Mouse (Mus musculus): Measurements from ENCODE around the gene Crybb1. TPM values are rescaled to one million over a fixed set of nuclear protein-coding genes. Genes with fewer than 3 reads are reported as not detected.

The Crybb1 gene
- polyA plus RNA-seq, 1 experiment = not detected

GRCm38 (mm10) chr5:112228240-112229076 is 27.2 kb upstream of the Crybb1 start:
- Histone ChIP-seq H3K9me3 (ENCODE audit: control insufficient read depth, low read length) (no peaks in the 10 kb centered on the region), H3K27me3 (ENCODE audit: control insufficient read depth) (peaks cover 76% of the 10 kb centered on the region)

GRCm38 (mm10) chr5:112235806-112236205 is 19.8 kb upstream of the Crybb1 start:
- Histone ChIP-seq H3K4me3 (replicated peaks) (no peak overlapping the region), H3K36me3 (ENCODE audit: control insufficient read depth) (no peaks in the 10 kb centered on the region), H3K9me3 (ENCODE audit: control insufficient read depth, low read length) (peaks cover 5% of the 10 kb centered on the region; the same call in 1 of the 2 replicates), H3K4me1 (ENCODE audit: control insufficient read depth) (peaks cover 11% of the 10 kb centered on the region), H3K27me3 (ENCODE audit: control insufficient read depth) (peaks cover 30% of the 10 kb centered on the region)
- no peak for TF ChIP-seq TAL1 (IDR thresholded peaks at IDR 0.05; ENCODE audit: low read length)
- no peak for TF ChIP-seq GATA1 (IDR thresholded peaks at IDR 0.05; ENCODE audit: low read length)

More at GRCm38 (mm10) chr5:112228240-112229076, 27.2 kb upstream of the Crybb1 start:
- no peak for TF ChIP-seq GATA1 (IDR thresholded peaks at IDR 0.05; ENCODE audit: low read length)
- no peak for TF ChIP-seq TAL1 (IDR thresholded peaks at IDR 0.05; ENCODE audit: low read length)
- no peaks in the 10 kb centered on the region for H3K36me3 ChIP-seq (ENCODE audit: control insufficient read depth)
- H3K4me1 ChIP-seq (ENCODE audit: control insufficient read depth) = no peaks in the 10 kb centered on the region
- no peak overlapping the region for H3K4me3 ChIP-seq (replicated peaks)

- no peak for TF ChIP-seq TAL1 (IDR thresholded peaks at IDR 0.05; ENCODE audit: low read length)
- no peak for TF ChIP-seq GATA1 (IDR thresholded peaks at IDR 0.05; ENCODE audit: low read length)
Measured at GRCm38 (mm10) chr5:112236631-112237030, 19.0 kb upstream of the Crybb1 start.

GRCm38 (mm10) chr5:112237439-112237838 is 18.2 kb upstream of the Crybb1 start:
- Histone ChIP-seq H3K36me3 (ENCODE audit: control insufficient read depth) (no peaks in the 10 kb centered on the region), H3K4me3 (replicated peaks) (no peak overlapping the region), H3K9me3 (ENCODE audit: control insufficient read depth, low read length) (peaks cover 5% of the 10 kb centered on the region; the same call in 1 of the 2 replicates), H3K27me3 (ENCODE audit: control insufficient read depth) (peaks cover 18% of the 10 kb centered on the region), H3K4me1 (ENCODE audit: control insufficient read depth) (peaks cover 26% of the 10 kb centered on the region)
- TF ChIP-seq GATA1 (IDR thresholded peaks at IDR 0.05; ENCODE audit: low read length) = no peak
- TF ChIP-seq TAL1 (IDR thresholded peaks at IDR 0.05; ENCODE audit: low read length) = no peak

More at GRCm38 (mm10) chr5:112236631-112237030, 19.0 kb upstream of the Crybb1 start:
- H3K36me3 ChIP-seq (ENCODE audit: control insufficient read depth) = no peaks in the 10 kb centered on the region
- H3K9me3 ChIP-seq (ENCODE audit: control insufficient read depth, low read length) = peaks cover 5% of the 10 kb centered on the region; the same call in 1 of the 2 replicates
- no peak overlapping the region for H3K4me3 ChIP-seq (replicated peaks)
- H3K27me3 ChIP-seq (ENCODE audit: control insufficient read depth) = peaks cover 22% of the 10 kb centered on the region
- peaks cover 19% of the 10 kb centered on the region for H3K4me1 ChIP-seq (ENCODE audit: control insufficient read depth)

- Histone ChIP-seq H3K4me3 (replicated peaks) (no peak overlapping the region), H3K9me3 (ENCODE audit: control insufficient read depth, low read length) (peaks cover 10% of the 10 kb centered on the region), H3K4me1 (ENCODE audit: control insufficient read depth) (peaks cover 31% of the 10 kb centered on the region), H3K27me3 (ENCODE audit: control insufficient read depth) (peaks cover 18% of the 10 kb centered on the region), H3K36me3 (ENCODE audit: control insufficient read depth) (peaks cover 3% of the 10 kb centered on the region; the same call in 1 of the 2 replicates)
- TF ChIP-seq TAL1 (IDR thresholded peaks at IDR 0.05; ENCODE audit: low read length) = no peak
- TF ChIP-seq GATA1 (IDR thresholded peaks at IDR 0.05; ENCODE audit: low read length) = no peak
Measured at GRCm38 (mm10) chr5:112237866-112238570, 17.6 kb upstream of the Crybb1 start.

GRCm38 (mm10) chr5:112238781-112239482 is 16.7 kb upstream of the Crybb1 start:
- Histone ChIP-seq H3K9me3 (ENCODE audit: control insufficient read depth, low read length) (peaks cover 13% of the 10 kb centered on the region), H3K36me3 (ENCODE audit: control insufficient read depth) (peaks cover 5% of the 10 kb centered on the region; the same call in 1 of the 2 replicates), H3K27me3 (ENCODE audit: control insufficient read depth) (peaks cover 18% of the 10 kb centered on the region), H3K4me3 (replicated peaks) (no peak overlapping the region), H3K4me1 (ENCODE audit: control insufficient read depth) (peaks cover 40% of the 10 kb centered on the region)
- TF ChIP-seq GATA1 (IDR thresholded peaks at IDR 0.05; ENCODE audit: low read length) = no peak
- TF ChIP-seq TAL1 (IDR thresholded peaks at IDR 0.05; ENCODE audit: low read length) = no peak

GRCm38 (mm10) chr5:112240761-112241160 is 14.9 kb upstream of the Crybb1 start:
- Histone ChIP-seq H3K9me3 (ENCODE audit: control insufficient read depth, low read length) (peaks cover 13% of the 10 kb centered on the region), H3K27me3 (ENCODE audit: control insufficient read depth) (peaks cover 18% of the 10 kb centered on the region), H3K36me3 (ENCODE audit: control insufficient read depth) (peaks cover 5% of the 10 kb centered on the region; the same call in 1 of the 2 replicates), H3K4me3 (replicated peaks) (no peak overlapping the region), H3K4me1 (ENCODE audit: control insufficient read depth) (peaks cover 57% of the 10 kb centered on the region)
- TF ChIP-seq TAL1 (IDR thresholded peaks at IDR 0.05; ENCODE audit: low read length) = no peak
- no peak for TF ChIP-seq GATA1 (IDR thresholded peaks at IDR 0.05; ENCODE audit: low read length)

GRCm38 (mm10) chr5:112241849-112242248 is 13.8 kb upstream of the Crybb1 start:
- no peak for TF ChIP-seq TAL1 (IDR thresholded peaks at IDR 0.05; ENCODE audit: low read length)
- TF ChIP-seq GATA1 (IDR thresholded peaks at IDR 0.05; ENCODE audit: low read length) = no peak
- peaks cover 59% of the 10 kb centered on the region for H3K4me1 ChIP-seq (ENCODE audit: control insufficient read depth)
- H3K27me3 ChIP-seq (ENCODE audit: control insufficient read depth) = peaks cover 13% of the 10 kb centered on the region
- H3K36me3 ChIP-seq (ENCODE audit: control insufficient read depth) = peaks cover 5% of the 10 kb centered on the region; the same call in 1 of the 2 replicates
- peaks cover 13% of the 10 kb centered on the region for H3K9me3 ChIP-seq (ENCODE audit: control insufficient read depth, low read length)
- H3K4me3 ChIP-seq (replicated peaks) = no peak overlapping the region

Data from erythroblast, embryonic 14.5 days (primary cell).